Mouse (Mus musculus): ENCODE measurements around the gene Spata45.

DNA sequence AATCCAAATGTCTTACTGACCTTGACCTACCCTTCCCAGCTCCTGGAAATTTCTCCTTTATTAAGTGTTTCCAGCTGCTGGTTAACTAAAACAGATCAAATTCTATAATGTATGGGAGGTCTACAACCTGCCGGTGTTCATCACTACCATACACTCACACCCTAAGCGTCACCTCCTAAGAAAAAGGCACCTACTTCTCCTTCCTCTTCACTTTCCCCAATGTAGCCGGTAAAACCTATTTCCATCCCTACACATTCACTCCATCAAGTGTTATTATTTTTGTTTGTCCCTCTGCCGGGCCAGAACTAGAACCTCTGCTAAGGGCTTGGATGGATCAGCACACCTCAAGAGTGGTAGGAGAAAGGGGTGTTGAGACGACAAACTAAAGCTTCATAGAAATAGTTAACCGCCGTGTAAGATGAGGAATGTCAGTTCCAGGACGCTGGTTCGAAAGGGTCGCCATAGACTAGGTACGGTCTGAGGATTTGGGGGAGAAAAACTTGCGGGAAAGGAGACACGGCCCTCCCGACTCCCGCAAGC, 25.9 kb downstream of the Spata45 start:
- no peak for TF ChIP-seq EP300 (IDR thresholded peaks at IDR 0.05; ENCODE audit: low read depth)
- no peak for TF ChIP-seq CTCF (IDR thresholded peaks at IDR 0.05; ENCODE audit: low read depth)

All from heart, postnatal 0 days (tissue).